Mouse (Mus musculus): ENCODE results near the gene Zbtb16. TPM values are rescaled to one million over a fixed set of nuclear protein-coding genes. Genes with fewer than 3 reads are reported as not detected.

Zbtb16 gene
- polyA plus RNA-seq, 1 experiment from 2014 or later, result 7.4 TPM

GRCm38 (mm10) chr9:48823851-48824250 is 12.2 kb downstream of the Zbtb16 start:
- Histone ChIP-seq H3K9ac (no peak overlapping the region), H3K36me3 (no peaks in the 10 kb centered on the region), H3K9me3 (no peaks in the 10 kb centered on the region), H3K27me3 (peaks cover 6% of the 10 kb centered on the region; the same call in 1 of the 2 replicates), H3K4me2 (no peak overlapping the region), H3K4me1 (replicated peaks) (peaks cover 21% of the 10 kb centered on the region), H3K27ac (replicated peaks) (no peak overlapping the region), H3K4me3 (no peak overlapping the region)
- ATAC-seq (ENCODE audit: low read depth), result no peak
- 48% methylated on average over 6 of the region's 6 CpGs for WGBS

- 26% methylated on average over 7 of the region's 7 CpGs for WGBS
These were observed 12.7 kb downstream of the Zbtb16 start for GRCm38 (mm10) chr9:48823319-48823705.

GRCm38 (mm10) chr9:48822586-48823318 is 13.3 kb downstream of the Zbtb16 start:
- Histone ChIP-seq H3K27me3 (0 out of 2 replicates have a peak, but pooled peaks cover 6% of the 10 kb centered on the region), H3K4me2 (0 out of 2 replicates have a peak overlapping the region, but pooled peaks have one; percentile 4), H3K27ac (replicated peaks) (no peak overlapping the region), H3K4me1 (replicated peaks) (peaks cover 21% of the 10 kb centered on the region), H3K9me3 (no peaks in the 10 kb centered on the region), H3K36me3 (no peaks in the 10 kb centered on the region), H3K4me3 (no peak overlapping the region), H3K9ac (no peak overlapping the region)
- 29% methylated on average over 18 of the region's 18 CpGs for WGBS
- no peak; the same call in 1 of the 2 replicates for ATAC-seq (ENCODE audit: low read depth)

More at GRCm38 (mm10) chr9:48823319-48823705, 12.7 kb downstream of the Zbtb16 start:
- H3K9ac ChIP-seq, result no peak overlapping the region
- no peaks in the 10 kb centered on the region for H3K36me3 ChIP-seq
- no peak for ATAC-seq (ENCODE audit: low read depth)
- 0 out of 2 replicates have a peak overlapping the region, but pooled peaks have one; percentile 4 for H3K4me2 ChIP-seq
- 0 out of 2 replicates have a peak, but pooled peaks cover 6% of the 10 kb centered on the region for H3K27me3 ChIP-seq
- H3K9me3 ChIP-seq, result no peaks in the 10 kb centered on the region
- H3K4me1 ChIP-seq (replicated peaks), result peaks cover 21% of the 10 kb centered on the region
- H3K27ac ChIP-seq (replicated peaks), result no peak overlapping the region
- H3K4me3 ChIP-seq, result no peak overlapping the region

GRCm38 (mm10) chr9:48821916-48822585 is 14.0 kb downstream of the Zbtb16 start:
- peaks cover 21% of the 10 kb centered on the region for H3K4me1 ChIP-seq (replicated peaks)
- H3K9ac ChIP-seq, result no peak overlapping the region
- no peak for ATAC-seq (ENCODE audit: low read depth)
- no peak overlapping the region for H3K4me2 ChIP-seq
- no peak overlapping the region for H3K4me3 ChIP-seq
- WGBS, result 64% methylated on average over 15 of the region's 15 CpGs
- H3K36me3 ChIP-seq, result no peaks in the 10 kb centered on the region
- no peaks in the 10 kb centered on the region for H3K9me3 ChIP-seq
- H3K27me3 ChIP-seq, result 0 out of 2 replicates have a peak, but pooled peaks cover 6% of the 10 kb centered on the region
- no peak overlapping the region for H3K27ac ChIP-seq (replicated peaks)

GRCm38 (mm10) chr9:48821431-48821830 is 14.6 kb downstream of the Zbtb16 start:
- no peak overlapping the region for H3K4me3 ChIP-seq
- ATAC-seq (ENCODE audit: low read depth), result no peak
- WGBS, result 77% methylated on average over 9 of the region's 9 CpGs

GRCm38 (mm10) chr9:48820791-48821190 is 15.2 kb downstream of the Zbtb16 start:
- Histone ChIP-seq H3K9ac (no peak overlapping the region), H3K4me2 (no peak overlapping the region), H3K4me3 (no peak overlapping the region), H3K27ac (replicated peaks) (no peak overlapping the region), H3K27me3 (0 out of 2 replicates have a peak, but pooled peaks cover 6% of the 10 kb centered on the region), H3K36me3 (no peaks in the 10 kb centered on the region), H3K4me1 (replicated peaks) (peaks cover 21% of the 10 kb centered on the region), H3K9me3 (no peaks in the 10 kb centered on the region)
- WGBS, result 27% methylated on average over 3 of the region's 3 CpGs
- no peak for ATAC-seq (ENCODE audit: low read depth)

More at GRCm38 (mm10) chr9:48821431-48821830, 14.6 kb downstream of the Zbtb16 start:
- H3K36me3 ChIP-seq, result no peaks in the 10 kb centered on the region
- H3K4me2 ChIP-seq, result no peak overlapping the region
- 0 out of 2 replicates have a peak, but pooled peaks cover 6% of the 10 kb centered on the region for H3K27me3 ChIP-seq
- H3K9me3 ChIP-seq, result no peaks in the 10 kb centered on the region
- H3K4me1 ChIP-seq (replicated peaks), result peaks cover 21% of the 10 kb centered on the region
- no peak overlapping the region for H3K27ac ChIP-seq (replicated peaks)
- no peak overlapping the region for H3K9ac ChIP-seq

- H3K4me2 ChIP-seq, result no peak overlapping the region
- H3K4me3 ChIP-seq, result no peak overlapping the region
- 0 out of 2 replicates have a peak, but pooled peaks cover 6% of the 10 kb centered on the region for H3K27me3 ChIP-seq
- H3K27ac ChIP-seq (replicated peaks), result no peak overlapping the region
- no peak overlapping the region for H3K9ac ChIP-seq
- H3K4me1 ChIP-seq (replicated peaks), result peaks cover 25% of the 10 kb centered on the region
- no peaks in the 10 kb centered on the region for H3K36me3 ChIP-seq
- ATAC-seq (ENCODE audit: low read depth), result no peak
- 89% methylated on average over 10 of the region's 10 CpGs for WGBS
- H3K9me3 ChIP-seq, result no peaks in the 10 kb centered on the region
These were observed 16.3 kb downstream of the Zbtb16 start for GRCm38 (mm10) chr9:48819695-48820094.

- Histone ChIP-seq H3K27me3 (0 out of 2 replicates have a peak, but pooled peaks cover 6% of the 10 kb centered on the region), H3K9me3 (no peaks in the 10 kb centered on the region), H3K9ac (no peak overlapping the region), H3K4me1 (replicated peaks) (peaks cover 30% of the 10 kb centered on the region), H3K4me2 (no peak overlapping the region), H3K4me3 (no peak overlapping the region), H3K36me3 (no peaks in the 10 kb centered on the region), H3K27ac (replicated peaks) (no peak overlapping the region)
- ATAC-seq (ENCODE audit: low read depth), result no peak
- WGBS, result 88% methylated on average over 3 of the region's 3 CpGs
These were observed 16.9 kb downstream of the Zbtb16 start for GRCm38 (mm10) chr9:48819137-48819536.

GRCm38 (mm10) chr9:48817907-48818306 is 18.1 kb downstream of the Zbtb16 start:
- 86% methylated on average over 4 of the region's 4 CpGs for WGBS
- no peak for ATAC-seq (ENCODE audit: low read depth)
- Histone ChIP-seq H3K4me2 (no peak overlapping the region), H3K4me3 (no peak overlapping the region), H3K27ac (replicated peaks) (no peak overlapping the region), H3K9me3 (no peaks in the 10 kb centered on the region), H3K27me3 (no peaks in the 10 kb centered on the region), H3K4me1 (replicated peaks) (peaks cover 27% of the 10 kb centered on the region), H3K36me3 (no peaks in the 10 kb centered on the region), H3K9ac (no peak overlapping the region)

GRCm38 (mm10) chr9:48817399-48817793 is 18.6 kb downstream of the Zbtb16 start:
- H3K4me1 ChIP-seq (replicated peaks), result peaks cover 23% of the 10 kb centered on the region
- H3K4me3 ChIP-seq, result no peak overlapping the region
- H3K27me3 ChIP-seq, result no peaks in the 10 kb centered on the region
- H3K4me2 ChIP-seq, result no peak overlapping the region
- no peaks in the 10 kb centered on the region for H3K9me3 ChIP-seq
- ATAC-seq (ENCODE audit: low read depth), result no peak
- no peak overlapping the region for H3K27ac ChIP-seq (replicated peaks)
- 82% methylated on average over 7 of the region's 7 CpGs for WGBS
- no peaks in the 10 kb centered on the region for H3K36me3 ChIP-seq
- no peak overlapping the region for H3K9ac ChIP-seq

- H3K4me1 ChIP-seq (replicated peaks), result peaks cover 23% of the 10 kb centered on the region
- no peak for ATAC-seq (ENCODE audit: low read depth)
- H3K36me3 ChIP-seq, result no peaks in the 10 kb centered on the region
- no peaks in the 10 kb centered on the region for H3K9me3 ChIP-seq
- no peaks in the 10 kb centered on the region for H3K27me3 ChIP-seq
- no peak overlapping the region for H3K4me2 ChIP-seq
- H3K9ac ChIP-seq, result no peak overlapping the region
- no peak overlapping the region for H3K4me3 ChIP-seq
- no peak overlapping the region for H3K27ac ChIP-seq (replicated peaks)
- 56% methylated on average over 10 of the region's 10 CpGs for WGBS
These were observed 19.2 kb downstream of the Zbtb16 start for GRCm38 (mm10) chr9:48816678-48817398.

- 96% methylated on average over 9 of the region's 9 CpGs for WGBS
- Histone ChIP-seq H3K27me3 (no peaks in the 10 kb centered on the region), H3K27ac (replicated peaks) (no peak overlapping the region), H3K4me2 (no peak overlapping the region), H3K4me1 (replicated peaks) (peaks cover 21% of the 10 kb centered on the region), H3K4me3 (no peak overlapping the region), H3K9ac (no peak overlapping the region), H3K9me3 (no peaks in the 10 kb centered on the region), H3K36me3 (no peaks in the 10 kb centered on the region)
- no peak for ATAC-seq (ENCODE audit: low read depth)
These were observed 19.9 kb downstream of the Zbtb16 start for GRCm38 (mm10) chr9:48816157-48816556.
